Mouse (Mus musculus) heart, adult 2 months (tissue): ENCODE measurements around the gene Hoxa4. TPM values are rescaled to one million over a fixed set of nuclear protein-coding genes. Genes with fewer than 3 reads are reported as not detected.

Experiments
- DNase-seq, 2 experiments: peaks; one replicate each; pipeline ENCODE4 v3.0.0; 2021
- H3K27ac ChIP-seq: fragments of 200-600 bp; 2 replicates; pipeline ENCODE4 v1.8.1; 2022
- H3K27me3 ChIP-seq: fragments of 200-500 bp; 2 replicates; pipeline ENCODE4 v1.6.1; 2012; ENCODE audit warnings: mild to moderate bottlenecking, low read length, inconsistent platforms, mixed read lengths; ENCODE audit not compliant: control insufficient read depth, insufficient read depth
- H3K36me3 ChIP-seq: fragments of 200-500 bp; 2 replicates; pipeline ENCODE4 v1.6.1; 2012; ENCODE audit warnings: low read length, inconsistent platforms; ENCODE audit not compliant: control insufficient read depth, insufficient read depth
- H3K4me1 ChIP-seq: fragments of 200-500 bp; 2 replicates; pipeline ENCODE4 v1.6.1; 2011; ENCODE audit warnings: low read length; ENCODE audit not compliant: control insufficient read depth, insufficient read depth
- H3K4me3 ChIP-seq: fragments of 200-600 bp; 2 replicates; pipeline ENCODE4 v1.8.1; 2022
- H3K79me2 ChIP-seq: fragments of 200-500 bp; replicated peaks from 2 replicates; pipeline ENCODE4 v1.6.1; 2012; ENCODE audit warnings: mild to moderate bottlenecking, inconsistent platforms, low read length, moderate library complexity, mixed read lengths; ENCODE audit not compliant: control insufficient read depth, insufficient read depth
- H3K9ac ChIP-seq: fragments of 200-500 bp; 2 replicates; pipeline ENCODE4 v1.6.1; 2012; ENCODE audit warnings: low read depth, mild to moderate bottlenecking, control low read depth, inconsistent platforms, low read length, mixed read lengths
- CTCF ChIP-seq: fragments of 200-600 bp; IDR thresholded peaks from 2 replicates; pipeline ENCODE4 v1.8.1; 2022; ENCODE audit warnings: antibody characterized with exemption, mild to moderate bottlenecking, moderate library complexity
- EP300 ChIP-seq: fragments of 200-500 bp; IDR thresholded peaks from 2 replicates; pipeline ENCODE4 v1.6.1; 2011; ENCODE audit warnings: low read depth, low read length, control low read depth; ENCODE audit not compliant: insufficient read depth
- POLR2A ChIP-seq: fragments of 200-500 bp; IDR thresholded peaks from 2 replicates; pipeline ENCODE4 v1.6.1; 2011; ENCODE audit warnings: mild to moderate bottlenecking, low read depth, low read length, control low read depth; ENCODE audit not compliant: insufficient read depth
- whole genome bisulfite sequencing: fragments of 180-500 bp; shearing (Covaris S2); methylation state at CpG from one replicate; pipeline ENCODE4 v1.1.7; 2018; 5-methylcytosine and 5-hydroxymethylcytosine counted together
- intact Hi-C: fragments of 180-260 bp; cut with DNase I; formaldehyde crosslinking; loops from one replicate; pipeline ENCODE4 v1.15.1; 2025
- polyA plus RNA-seq: library from polyadenylated mRNA; depleted of rRNA; stranded (reverse); fragments of >200 nt; gene quantifications from 2 replicates; pipeline ENCODE4 v1.2.3, GENCODE M21; 2012
- total RNA-seq, 2 experiments: library from RNA; stranded (reverse); gene quantifications; 2 replicates each; pipeline ENCODE4 v1.2.3; 2021

The Hoxa4 gene
- total and polyA plus RNA-seq, 3 experiments: 0.14 to 0.84 (median 0.34) TPM

DNA sequence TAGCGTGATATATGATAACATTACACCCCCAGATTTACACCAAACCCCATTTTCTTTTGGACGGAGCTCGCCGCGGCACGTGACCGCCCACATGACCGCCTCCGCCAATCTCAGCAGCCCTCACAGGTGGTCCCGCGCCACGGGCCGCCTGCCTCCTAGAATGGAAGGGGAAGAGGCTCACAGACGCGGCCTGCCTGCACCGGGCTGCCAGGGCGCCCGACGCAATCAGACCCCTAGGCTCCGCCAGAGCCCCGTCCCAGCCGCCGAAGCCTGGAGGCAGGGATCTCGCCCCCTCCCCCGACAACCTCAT, 25.9 kb upstream of the Hoxa4 start:
- Histone ChIP-seq H3K27me3 (peaks cover 54% of the 10 kb centered on the region), H3K36me3 (no peaks in the 10 kb centered on the region), H3K9ac (no peak overlapping the region), H3K79me2 (no peaks in the 10 kb centered on the region), H3K4me1 (peaks cover 1% of the 10 kb centered on the region), H3K4me3 (peak overlapping the region; percentile 28), H3K27ac (no peak overlapping the region)
- peak; percentile 39 to 52 for DNase-seq
- intact Hi-C loops: loop anchor here (5.0 kb wide), 1 partner anchor 35 kb away; no protein-coding TSS in a partner anchor
- WGBS: 4% methylated on average over 25 of the region's 25 CpGs
- TF ChIP-seq CTCF: no peak
- no peak for TF ChIP-seq POLR2A
- TF ChIP-seq EP300: no peak

- no peak for TF ChIP-seq POLR2A
- no peak for TF ChIP-seq EP300
- TF ChIP-seq CTCF: no peak
- DNase-seq: peak; percentile 19 to 47
These were observed 25.3 kb upstream of the Hoxa4 start for GRCm38 (mm10) chr6:52216691-52217458.

GRCm38 (mm10) chr6:52215771-52216535, 24.4 kb upstream of the Hoxa4 start:
- peak; percentile 3 to 27 for DNase-seq
- no peak for TF ChIP-seq EP300
- no peak for TF ChIP-seq POLR2A
- TF ChIP-seq CTCF: no peak
- Histone ChIP-seq H3K4me3 (no peak overlapping the region), H3K4me1 (no peaks in the 10 kb centered on the region; the same call in 1 of the 2 replicates), H3K27me3 (peaks cover 50% of the 10 kb centered on the region), H3K36me3 (no peaks in the 10 kb centered on the region), H3K79me2 (no peaks in the 10 kb centered on the region), H3K9ac (no peak overlapping the region), H3K27ac (no peak overlapping the region)
- 4% methylated on average over 30 of the region's 30 CpGs for WGBS
- intact Hi-C loops: loop anchor here (5.0 kb wide), 1 partner anchor 36 kb away; no protein-coding TSS in a partner anchor

More at GRCm38 (mm10) chr6:52216691-52217458, 25.3 kb upstream of the Hoxa4 start:
- Histone ChIP-seq H3K36me3 (no peaks in the 10 kb centered on the region), H3K27ac (no peak overlapping the region), H3K27me3 (peaks cover 54% of the 10 kb centered on the region), H3K4me1 (peaks cover 1% of the 10 kb centered on the region), H3K9ac (no peak overlapping the region), H3K4me3 (peak overlapping the region; percentile 28), H3K79me2 (no peaks in the 10 kb centered on the region)
- WGBS: 3% methylated on average over 60 of the region's 60 CpGs
- intact Hi-C loops: loop anchor here (5.0 kb wide), 1 partner anchor 35 kb away; no protein-coding TSS in a partner anchor

DNA sequence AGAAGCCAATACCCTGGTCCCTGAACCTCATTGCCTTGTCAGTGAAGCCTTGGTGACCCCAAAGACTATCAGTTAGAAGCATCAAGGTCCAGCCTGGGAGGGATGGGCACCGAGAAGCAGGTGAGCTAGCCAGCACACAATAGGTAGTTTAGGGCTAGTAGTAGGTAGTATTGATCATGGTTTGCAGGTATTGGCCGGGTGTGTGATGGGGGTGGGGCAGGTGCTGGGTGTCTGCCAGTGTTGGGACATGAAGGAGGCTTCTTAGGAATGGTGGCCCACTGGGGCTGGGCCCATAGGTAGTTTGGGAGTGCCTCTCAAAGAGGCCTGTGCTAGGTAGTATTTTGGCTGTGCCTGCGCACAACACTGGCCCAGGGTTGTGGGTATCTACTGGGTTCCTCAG, 23.5 kb upstream of the Hoxa4 start:
- peak in 1 of 2 experiments; percentile 2 for DNase-seq
- 32% methylated on average over 3 of the region's 3 CpGs for WGBS
- no peak overlapping the region for H3K27ac ChIP-seq
- H3K36me3 ChIP-seq: no peaks in the 10 kb centered on the region
- TF ChIP-seq POLR2A (no peak), CTCF (no peak), EP300 (no peak)
- intact Hi-C loops: loop anchor here (5.0 kb wide), 1 partner anchor 37 kb away; no protein-coding TSS in a partner anchor
- no peaks in the 10 kb centered on the region for H3K79me2 ChIP-seq
- no peak overlapping the region for H3K9ac ChIP-seq
- H3K4me1 ChIP-seq: no peaks in the 10 kb centered on the region; the same call in 1 of the 2 replicates
- peaks cover 49% of the 10 kb centered on the region for H3K27me3 ChIP-seq
- no peak overlapping the region for H3K4me3 ChIP-seq

DNA sequence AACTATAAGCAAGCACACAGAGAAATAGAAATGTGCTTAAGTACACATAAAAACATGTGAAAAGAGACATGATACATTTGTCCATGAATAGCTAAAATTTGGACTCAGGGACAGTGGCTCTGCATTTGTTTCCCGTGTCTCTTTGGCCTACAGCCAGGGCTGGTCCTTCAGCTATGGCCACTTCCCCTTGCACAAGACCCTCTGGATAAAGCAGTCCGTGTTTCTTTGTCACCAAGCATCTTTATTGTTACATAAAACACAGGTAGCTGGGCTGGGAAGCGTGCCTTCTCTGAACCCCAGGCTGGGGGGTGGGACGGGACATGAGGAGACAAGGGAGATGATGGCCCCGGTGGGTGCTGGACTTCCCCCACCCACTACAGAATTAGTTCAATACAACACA, 22.7 kb upstream of the Hoxa4 start:
- H3K4me1 ChIP-seq: no peaks in the 10 kb centered on the region; the same call in 1 of the 2 replicates
- no peak for TF ChIP-seq POLR2A
- TF ChIP-seq CTCF: no peak
- TF ChIP-seq EP300: no peak
- H3K27ac ChIP-seq: no peak overlapping the region
- peaks cover 50% of the 10 kb centered on the region for H3K27me3 ChIP-seq
- no peaks in the 10 kb centered on the region for H3K79me2 ChIP-seq
- no peak overlapping the region for H3K4me3 ChIP-seq
- 20% methylated on average over 5 of the region's 5 CpGs for WGBS
- H3K36me3 ChIP-seq: no peaks in the 10 kb centered on the region
- intact Hi-C loops: loop anchor here (5.0 kb wide), 1 partner anchor 1032 kb away; no protein-coding TSS in a partner anchor
- peak; percentile 2 to 20 for DNase-seq
- H3K9ac ChIP-seq: no peak overlapping the region
